Mouse (Mus musculus) hindlimb bud, embryonic 11.5 days (tissue): Measurements from ENCODE around the gene Reep3.
"Not testable (repeated sequence)": the region's sequence is repeated elsewhere in the genome, so short reads cannot be mapped to it uniquely, and the experiment has no call there.

ENCODE experiments used
- DNase-seq: peaks from one replicate; pipeline ENCODE4 v3.0.0-alpha.2; 2012; ENCODE audit warnings: low read depth, low spot score; ENCODE audit errors: extremely low spot score

The Reep3 gene

DNA sequence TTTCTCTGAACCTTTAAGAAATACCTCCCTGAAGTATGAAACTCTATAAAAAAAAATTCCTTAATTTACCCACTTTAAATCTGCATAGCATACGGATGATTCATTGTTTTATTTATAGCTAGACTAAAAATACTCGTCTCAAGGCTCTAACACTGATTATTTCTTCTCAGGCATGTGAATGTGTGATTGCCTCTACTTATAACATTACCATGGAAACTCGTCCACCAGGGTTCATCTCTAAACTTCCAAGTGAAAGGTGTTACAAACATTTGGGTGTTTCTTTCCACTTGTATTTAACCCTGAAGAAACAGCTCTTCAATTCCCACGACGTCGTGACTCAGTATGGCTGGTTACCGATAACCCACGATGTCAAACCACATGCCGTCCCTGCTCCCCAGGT, 73.7 kb downstream of the Reep3 start:
- DNase-seq: no peak

DNA sequence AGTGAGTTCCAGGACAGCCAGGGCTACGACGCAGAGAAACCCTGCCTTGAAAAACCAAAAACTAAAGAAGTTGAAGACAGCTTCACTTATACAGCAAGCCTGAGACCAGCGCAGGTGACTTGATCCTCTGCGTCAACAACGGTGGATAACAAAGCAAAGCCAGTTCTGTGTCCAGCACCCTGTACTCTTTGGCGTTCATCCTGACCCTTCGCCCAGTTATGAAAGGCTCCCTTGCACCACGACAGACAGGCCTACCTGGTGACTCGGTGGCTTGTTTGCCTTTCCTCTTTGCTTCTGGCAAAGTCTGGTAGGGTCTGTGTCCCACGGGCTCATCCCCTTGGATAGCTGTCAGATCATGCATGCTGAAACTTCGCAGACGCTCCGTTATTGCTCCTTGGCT, 75.3 kb downstream of the Reep3 start:
- no peak for DNase-seq

DNA sequence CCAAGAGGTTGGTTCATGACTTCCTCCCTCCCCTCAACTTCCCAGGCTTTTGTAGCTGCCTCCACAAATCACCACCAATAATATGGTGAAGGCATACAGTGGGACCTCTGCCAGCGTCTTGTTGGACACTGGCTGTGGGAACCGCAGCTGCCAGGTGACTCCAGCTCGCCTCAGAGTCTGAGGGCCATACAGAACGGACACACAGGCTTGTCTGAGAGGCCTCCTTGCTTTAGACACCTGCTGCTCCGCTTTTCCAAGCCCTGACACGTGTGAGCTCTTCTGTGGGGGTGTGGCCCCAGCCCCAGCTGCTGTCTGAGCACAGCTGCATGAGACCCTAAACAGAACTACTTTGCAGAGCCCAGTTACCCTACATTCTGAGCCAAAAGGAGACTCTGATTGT, 77.9 kb downstream of the Reep3 start:
- no peak for DNase-seq

DNA sequence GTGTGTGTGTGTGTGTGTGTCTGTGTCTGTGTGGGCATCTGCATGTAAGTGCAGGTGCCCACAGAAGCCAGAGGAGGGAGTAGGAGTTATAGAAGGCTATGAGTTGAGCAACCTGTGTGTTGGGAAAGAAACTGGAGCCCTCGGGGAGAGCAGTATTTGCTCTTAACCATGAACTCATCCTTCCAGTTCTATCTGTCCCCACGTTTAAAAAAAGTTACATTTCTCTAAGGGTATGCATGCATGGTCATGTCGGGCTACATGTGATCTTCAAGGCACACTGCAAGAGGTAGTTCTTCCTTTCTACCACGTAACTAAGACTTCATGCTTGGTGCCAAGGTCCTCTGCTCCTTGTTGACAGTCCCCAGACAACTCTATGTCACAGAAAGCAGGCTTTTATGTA, 78.9 kb downstream of the Reep3 start:
- DNase-seq: no peak

DNA sequence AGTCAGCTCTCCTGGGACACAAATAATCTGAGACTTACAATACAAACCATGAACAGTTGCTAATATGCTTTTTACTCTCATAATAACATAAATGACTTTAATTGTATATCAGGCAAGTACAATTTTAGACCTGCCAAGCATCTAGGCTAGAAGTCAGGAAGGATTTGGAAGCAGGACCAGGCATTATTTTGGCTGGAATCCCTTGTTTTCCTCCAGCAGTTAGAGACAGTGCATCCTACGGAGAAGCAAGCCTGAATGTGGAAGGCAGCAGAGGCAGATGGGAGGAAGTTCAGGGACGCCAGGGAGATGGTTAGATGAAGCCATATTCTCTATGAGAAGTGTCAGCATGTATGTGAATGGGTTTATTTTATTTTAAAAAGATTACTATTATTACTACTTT, 79.4 kb downstream of the Reep3 start:
- no peak for DNase-seq

DNA sequence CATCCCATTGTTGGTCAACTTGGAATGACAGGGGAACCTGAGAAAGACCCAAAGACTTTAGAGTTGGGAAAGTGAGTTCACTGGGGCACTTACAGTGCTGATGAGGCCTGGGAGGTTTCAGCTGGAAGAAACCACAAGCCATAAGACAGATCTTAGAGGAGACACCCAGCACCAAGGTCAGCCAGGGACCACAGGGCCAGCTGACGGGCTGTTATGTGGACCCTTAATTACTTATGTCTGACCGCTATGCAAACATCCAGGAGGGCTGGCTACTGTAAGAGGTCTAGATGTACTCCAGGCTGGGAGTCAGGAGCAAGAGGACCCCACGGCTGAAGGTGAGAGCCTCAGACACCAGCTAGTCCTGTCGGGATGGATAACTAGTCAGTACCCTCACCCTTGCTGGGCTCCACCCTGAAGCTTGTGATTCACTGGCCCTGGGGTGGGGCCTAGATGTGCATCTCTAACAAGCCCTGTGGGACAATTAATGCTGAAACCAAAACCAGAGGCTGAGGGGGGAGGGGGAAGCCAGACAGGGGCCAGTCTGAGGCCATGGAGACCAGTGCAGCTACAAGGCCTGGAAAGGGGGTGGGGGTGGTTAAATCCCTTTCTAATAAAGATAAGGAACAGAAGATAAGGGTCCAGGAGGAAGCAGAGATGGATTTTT, 80.0 kb downstream of the Reep3 start:
- DNase-seq: no peak

DNA sequence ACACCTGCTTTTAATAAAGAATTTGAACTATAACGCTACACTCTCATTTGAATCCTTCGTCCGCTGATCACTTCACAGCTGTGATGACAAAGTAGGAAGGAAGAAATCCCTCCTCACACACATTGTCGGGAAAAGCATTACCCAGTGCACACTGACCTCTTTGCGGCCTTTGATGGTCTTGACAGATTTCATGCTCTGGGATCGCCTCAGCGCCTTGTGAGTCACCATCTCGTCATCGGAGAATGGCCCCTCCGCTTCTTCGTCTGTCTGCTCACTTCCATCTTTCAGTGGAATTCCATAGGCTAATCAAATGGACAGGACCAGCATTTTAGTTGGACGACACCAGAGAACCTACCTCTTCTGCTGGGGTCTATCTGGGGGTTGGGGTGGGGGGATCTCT, 82.0 kb downstream of the Reep3 start:
- no peak for DNase-seq

DNA sequence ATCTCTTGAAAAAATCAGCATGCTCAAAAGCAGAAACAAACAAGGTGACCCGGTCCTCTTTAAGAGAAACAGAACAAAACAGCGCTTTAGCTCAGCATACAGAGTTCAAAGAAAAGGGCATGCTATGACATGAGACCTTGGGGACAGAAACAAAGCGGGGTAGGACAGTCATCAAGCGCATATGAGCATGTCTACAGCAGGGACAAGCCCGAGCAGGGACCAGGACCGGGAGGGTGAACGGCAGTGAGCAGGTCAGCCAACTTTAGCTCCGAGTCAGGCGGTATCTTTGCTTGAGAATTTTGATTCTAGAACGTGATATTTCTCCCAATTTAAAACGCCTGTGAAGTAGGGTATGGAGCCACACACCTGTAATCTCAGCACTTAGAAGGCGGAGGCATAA, 86.2 kb downstream of the Reep3 start:
- DNase-seq: no peak

DNA sequence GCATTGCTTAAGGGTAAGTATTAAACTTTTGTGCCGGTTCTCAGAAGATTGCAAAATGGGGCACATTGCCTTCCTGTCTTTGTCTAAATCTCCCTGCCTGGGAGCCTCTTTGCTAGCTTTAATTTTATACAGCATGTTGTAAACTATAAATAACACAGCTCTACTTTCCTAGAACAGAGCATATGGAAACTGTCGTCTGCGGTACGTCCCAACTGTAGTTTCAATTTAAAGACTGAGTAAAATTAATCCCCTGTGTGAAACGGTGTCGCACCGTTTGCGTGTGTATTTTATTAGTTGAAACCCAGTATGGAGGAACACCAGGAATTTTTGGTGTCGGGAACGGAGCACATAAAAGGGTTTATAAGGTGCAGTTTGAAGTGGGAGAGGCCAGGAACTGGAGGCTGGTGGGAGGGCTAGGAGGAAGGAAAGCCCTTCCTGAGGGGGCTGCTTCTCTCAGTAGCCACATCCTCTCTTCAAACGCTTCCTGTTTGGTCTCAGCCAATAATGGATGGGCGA, 92.2 kb downstream of the Reep3 start:
- peak; percentile 87 for DNase-seq

DNA sequence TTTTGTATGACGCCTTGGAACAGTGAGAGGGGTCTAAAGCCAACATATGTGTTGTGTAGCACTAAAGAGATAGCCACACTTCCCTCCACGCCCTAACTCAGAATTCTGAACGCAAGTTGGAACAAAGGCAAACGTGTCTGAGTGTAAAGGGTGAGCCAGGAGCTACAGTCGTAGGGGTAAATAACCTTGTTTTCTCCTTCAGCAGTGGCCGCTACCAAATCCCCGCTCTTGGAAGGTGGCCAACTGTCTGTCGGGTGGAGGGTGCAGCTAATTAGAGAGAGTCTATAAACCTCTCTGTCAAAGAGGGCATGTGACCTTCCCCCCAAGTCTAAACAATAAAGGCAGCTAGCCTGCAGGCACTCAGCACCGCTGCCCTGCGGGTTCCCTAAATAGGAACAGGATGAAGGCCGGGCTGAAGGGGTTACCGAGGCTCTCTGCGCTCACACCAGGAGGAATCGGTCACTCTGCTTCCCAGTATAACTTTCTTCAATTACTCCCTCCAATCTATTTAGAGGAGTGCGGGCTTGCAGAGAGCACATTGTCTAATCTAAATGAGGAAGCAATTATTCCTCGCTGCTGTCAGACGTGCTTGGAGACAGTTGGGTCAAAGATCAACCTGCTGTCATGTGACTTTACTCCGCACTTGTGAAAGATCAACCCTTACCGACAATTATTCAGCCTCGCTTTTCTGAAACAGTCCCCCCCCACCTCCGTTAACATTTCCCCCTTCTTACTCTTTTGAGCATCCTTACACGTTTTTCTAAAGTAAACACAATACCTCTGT, 92.8 kb downstream of the Reep3 start:
- DNase-seq: peak; percentile 81

DNA sequence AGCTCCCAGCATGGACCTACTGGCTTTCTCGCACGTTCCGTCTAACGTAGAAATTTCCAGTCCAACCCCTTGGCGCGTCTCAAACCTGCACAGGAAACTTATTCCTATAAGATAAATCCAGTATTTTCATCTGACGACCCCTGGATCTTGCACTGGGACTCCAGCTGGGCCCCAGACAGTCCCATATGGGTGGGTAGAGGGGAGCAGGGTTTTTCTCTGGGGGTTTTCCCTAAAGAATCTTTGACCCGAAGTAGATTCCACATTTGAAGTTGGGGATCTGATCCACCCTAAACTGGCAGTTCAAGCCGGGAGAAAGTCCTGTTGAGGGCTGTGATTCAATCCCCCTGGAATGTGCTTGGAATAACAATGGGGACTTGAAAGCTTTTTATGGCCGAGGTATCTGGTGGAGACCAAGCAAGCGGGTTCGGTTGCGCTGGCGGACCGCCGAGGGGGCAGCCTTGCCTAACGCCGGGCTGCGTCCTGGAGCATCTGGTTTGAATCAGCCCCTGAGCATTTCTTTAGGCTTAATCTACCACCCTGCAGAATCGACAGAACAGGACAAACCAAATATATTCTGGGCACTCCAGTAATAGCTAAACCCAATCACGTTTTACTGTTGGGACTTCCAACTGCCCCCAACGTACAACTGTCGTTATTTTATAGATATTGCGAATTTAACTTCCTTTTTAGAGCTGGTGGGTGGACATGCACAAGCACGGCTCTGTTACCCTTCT, 93.6 kb downstream of the Reep3 start:
- peak; percentile 78 for DNase-seq

DNA sequence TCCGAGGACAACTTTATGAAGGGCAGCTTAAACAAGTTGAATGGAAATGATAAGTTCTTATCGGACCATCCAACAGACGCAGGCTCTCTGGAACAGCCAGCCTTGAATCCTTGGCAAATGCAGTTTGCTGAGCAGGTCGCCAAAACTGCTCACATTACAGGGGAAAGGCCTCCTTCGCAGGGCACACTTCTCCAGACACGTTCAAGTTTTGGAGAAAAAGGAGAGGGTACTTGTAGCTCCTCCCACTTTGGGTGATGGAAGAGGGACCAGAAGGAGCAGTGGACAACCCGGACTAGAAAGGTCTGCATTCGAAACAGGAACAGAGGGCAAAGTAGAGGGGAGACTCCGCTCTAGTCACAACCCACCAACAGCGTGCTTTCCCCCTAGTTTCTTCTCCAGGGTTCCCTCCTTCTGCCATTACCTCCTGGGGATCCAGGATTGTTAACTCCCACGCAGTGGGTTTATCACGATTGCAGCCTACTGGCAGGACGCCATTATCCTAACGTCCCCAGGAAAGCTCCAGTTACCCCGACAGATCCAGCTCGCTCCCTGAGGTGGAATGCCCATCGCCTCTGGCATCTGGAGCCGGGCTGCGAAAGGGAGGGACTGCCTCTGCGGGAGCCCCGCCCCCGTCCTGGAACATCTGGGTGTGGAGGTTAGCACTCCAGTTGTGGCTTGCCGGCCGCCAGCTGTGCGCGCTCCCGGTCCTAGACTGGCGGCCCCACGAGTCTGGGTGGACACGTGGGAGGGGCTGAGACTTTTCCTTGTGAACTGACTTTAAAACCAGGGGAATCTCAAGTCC, 94.3 kb downstream of the Reep3 start:
- peak; percentile 60 for DNase-seq

DNA sequence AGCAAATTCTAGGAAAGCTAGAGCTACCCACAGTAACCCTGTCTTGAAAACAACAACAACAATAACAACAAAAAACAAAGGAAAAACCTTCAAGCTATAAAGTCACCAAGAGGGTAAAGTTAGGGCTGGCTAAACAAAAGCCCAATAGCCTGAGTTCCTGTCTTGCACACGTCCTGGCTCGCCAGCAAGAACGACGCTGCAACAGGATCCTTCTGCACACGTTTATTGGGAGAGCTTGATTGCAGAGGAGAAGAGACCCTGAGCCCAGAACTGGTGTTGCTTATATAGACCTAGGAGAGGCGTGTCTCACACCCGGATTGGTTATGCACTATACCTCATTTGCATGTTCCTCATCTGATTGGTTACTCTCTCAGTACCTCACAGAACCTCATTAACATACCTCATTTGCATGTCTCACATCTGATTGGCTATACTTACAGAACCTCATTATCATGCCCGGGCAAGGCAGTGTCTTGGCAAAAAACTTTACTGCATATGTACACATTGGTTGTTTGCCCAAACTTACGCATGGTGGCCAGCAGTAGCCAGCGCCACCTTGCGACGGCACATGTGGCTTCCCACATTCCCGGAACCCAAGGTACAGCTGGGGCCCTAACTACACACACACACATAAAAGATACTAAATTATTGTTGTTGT, 95.7 kb downstream of the Reep3 start:
- not testable (repeated sequence) for DNase-seq

DNA sequence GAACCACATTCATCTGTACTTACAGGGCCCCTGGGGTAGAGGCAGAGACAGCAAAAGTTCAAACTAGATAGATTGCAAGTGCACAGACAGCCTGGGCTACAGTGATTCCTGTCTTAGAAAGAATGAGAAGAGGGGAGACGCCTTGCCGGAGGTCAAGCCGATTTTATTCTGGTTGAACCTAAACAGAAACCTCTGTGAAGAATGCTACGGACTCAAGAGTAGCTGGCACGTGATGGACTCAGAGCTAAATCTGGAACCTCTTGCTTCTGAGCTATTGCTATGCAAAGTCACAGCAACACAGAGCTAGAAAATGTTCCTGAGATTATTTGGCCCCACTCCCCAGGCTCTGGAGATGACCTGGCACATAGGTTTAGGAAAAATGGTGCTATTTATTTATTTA, 96.6 kb downstream of the Reep3 start:
- no peak for DNase-seq

DNA sequence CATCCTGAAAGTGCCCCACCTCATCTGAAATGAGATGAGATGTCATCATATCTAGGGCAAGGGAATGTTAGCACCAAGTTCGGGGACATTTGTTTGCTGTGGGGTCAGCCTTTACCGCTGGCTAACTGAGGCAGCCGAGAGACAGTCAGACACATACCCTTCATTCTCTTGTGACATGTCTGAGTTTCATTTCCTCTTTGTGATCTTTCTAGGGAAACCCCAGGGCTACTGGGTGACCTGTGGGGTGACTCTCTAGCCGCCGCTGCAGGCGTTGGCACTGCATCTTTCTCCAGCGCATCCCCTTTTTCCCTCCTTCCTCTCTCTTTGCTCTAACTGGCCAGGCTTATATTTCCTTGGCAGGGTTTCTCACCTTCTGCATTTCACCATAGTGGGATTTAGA, 98.0 kb downstream of the Reep3 start:
- DNase-seq: no peak

DNA sequence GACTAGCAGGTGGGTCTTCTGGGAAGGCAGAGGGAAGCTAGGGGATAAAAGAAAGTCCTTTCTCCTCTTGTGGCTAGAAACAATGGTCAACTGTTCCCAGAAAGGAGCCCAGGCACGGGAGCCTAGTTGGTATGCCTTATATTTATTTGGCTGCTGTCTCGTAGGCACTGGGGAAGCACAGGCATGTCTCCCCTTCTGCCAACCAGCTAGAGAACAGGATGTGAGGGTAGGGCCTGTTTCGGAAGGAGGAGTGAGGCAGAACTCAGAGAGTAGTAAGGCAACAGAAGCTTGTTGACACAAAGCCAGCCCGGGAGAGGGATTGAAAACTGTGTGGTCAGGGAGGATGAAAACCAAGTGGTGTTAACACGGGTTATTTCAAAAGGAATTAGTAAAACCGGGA, 101.6 kb downstream of the Reep3 start:
- DNase-seq: no peak

DNA sequence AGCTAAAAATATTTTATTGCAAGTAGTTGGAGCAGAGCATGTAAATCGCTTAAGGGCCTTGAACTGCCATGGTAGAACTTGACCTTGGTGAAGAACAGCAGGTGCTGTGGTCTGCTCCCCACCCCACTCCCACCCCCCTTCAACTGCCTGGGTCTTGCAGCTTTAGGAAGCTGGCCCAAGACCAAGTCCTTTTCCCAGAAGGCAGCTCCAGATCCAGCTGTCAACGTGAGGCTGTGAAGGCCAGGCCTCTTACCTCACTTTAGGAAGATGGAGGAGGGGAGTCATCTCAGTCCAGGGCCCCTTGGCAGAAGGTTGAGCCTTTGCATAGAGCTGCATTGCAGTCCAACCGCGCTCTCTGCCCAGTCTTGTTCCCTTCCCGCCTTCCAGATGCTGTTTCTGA, 102.3 kb downstream of the Reep3 start:
- DNase-seq: no peak

DNA sequence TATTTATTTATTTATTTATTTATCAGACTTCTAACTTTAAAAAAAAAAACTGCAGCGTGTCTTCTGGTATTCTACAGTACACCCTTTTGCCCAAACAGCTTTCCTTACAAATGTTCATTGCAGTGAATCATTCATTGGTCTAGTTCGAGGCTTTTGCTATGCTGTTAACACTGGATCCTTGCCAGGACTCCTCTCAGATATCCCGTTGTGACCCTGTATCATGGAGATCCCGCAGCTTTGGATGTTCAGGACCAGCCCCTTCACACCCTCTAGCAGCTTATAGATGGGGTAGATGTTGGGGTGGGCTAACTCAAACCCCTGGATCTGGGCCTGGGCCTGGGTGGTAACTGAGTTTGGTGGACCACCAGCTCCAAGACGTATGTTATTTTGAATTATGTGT, 104.2 kb downstream of the Reep3 start:
- DNase-seq: no peak

DNA sequence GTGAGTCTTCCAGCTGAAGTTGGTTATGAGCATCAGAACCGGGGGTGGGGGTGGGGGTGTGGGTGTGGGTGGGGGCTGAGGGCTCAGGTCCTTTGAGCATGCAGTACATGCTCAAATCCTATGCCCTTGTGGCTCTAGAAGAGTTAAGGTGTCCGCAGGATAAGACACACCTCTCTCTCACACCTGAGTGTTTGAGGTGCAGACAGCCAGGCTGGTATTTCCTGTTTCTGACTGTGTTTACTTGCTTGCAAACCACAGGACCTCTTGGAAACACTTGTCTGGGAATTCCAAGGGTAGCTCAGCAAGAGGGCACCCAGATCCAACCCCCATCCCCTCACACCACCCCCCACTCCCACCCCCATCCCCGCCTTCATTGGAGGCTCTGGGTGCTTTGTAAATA, 106.2 kb downstream of the Reep3 start:
- DNase-seq: no peak

DNA sequence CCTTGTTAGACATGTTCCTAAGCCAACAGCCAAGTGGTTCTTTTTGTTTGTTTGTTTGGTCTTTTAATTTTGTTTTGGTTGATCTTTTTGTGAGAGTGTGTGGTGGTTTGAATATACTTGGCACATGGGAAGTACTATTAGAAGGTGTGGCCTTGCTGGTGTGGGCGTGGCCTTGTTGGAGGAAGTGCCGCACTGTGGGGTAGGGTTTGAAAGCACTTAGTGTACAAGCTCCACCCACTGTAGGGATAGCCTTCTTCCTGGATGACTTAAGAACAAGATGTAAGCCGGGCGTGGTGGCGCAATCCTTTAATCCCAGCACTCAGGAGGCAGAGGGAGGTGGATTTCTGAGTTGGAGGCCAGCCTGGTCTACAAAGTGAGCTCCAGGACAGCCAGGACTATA, 113.7 kb downstream of the Reep3 start:
- DNase-seq: no peak

DNA sequence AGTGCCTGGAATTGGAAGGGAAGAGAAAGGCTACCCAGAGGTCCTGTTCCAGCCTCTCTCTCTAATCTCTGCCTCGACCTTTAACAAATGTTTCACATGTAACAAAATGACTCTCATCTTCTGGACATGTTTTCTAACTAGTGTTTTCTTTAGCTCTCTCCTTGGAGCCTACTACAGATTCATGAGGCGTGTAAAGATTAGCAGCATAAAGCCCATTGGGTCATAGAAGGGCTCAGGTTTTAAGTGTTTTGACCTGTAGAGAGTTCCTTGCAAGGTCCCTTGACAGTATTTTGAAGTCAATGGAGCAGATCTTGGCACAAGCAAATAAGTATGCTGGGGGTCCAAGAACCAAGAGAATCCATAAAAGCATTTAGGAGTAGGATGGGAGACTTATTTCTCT, 118.5 kb downstream of the Reep3 start:
- no peak for DNase-seq
